Mouse (Mus musculus) CD8-positive naive resting alpha-beta T cell, adult 57 days (primary cell): ENCODE results near the gene Pphln1. TPM values are rescaled to one million over a fixed set of nuclear protein-coding genes. Genes with fewer than 3 reads are reported as not detected.

Source experiments
- total RNA-seq: library from RNA; stranded (reverse); gene quantifications from one replicate; pipeline ENCODE4 v1.2.4, GENCODE M21; 2023

The Pphln1 gene
- total RNA-seq: 45.3 TPM

DNA sequence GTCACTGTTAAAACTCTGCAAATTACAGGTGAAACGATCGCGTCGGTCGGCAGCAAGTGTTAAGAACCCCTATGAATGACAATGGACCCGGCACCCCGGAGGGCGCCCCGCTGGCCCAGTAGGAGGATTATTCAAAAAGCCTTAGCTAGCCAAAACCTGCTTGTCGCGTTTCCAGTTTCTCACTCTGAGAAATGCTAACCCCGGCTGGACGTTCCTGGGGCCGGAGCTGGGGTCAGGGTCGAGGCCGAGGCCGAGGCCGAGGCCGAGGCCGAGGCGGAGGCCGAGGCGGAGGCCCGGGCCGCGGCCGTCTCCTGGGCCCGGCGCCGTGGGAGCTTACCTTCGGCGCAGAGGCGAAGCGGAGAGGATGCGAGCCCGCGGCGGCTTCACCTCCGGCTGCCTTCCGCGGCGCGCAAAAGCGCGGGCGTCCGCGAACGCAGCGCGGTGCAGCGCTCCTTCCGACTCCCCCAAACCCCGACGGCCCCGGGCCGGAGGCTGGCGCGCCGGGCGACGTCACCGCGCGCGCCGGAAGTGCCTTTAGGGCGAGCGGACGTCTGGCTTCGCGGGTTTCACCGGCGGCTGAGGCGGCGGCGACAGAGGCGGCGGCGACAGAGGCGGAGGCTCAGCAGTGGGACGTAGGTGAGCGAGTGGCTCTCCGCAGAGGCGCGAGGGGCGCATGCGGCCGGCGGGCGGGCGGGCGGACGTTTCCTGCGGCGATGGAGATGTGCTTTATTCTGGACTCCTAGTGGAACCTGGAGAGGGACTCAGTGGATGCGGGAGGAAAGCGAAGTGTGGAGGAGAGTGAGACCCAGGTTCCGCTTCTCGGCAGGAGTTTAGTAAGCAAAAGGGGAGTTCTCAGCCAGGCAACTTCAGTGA, at the start of gene Pphln1, which contains the start of gene Zcrb1:
Gene Pphln1 (plus strand): TSS at position 525 of the 873 bp plus-strand sequence.
Gene Zcrb1 (minus strand): TSS at position 509 of the 873 bp plus-strand sequence.

Other genes with a start within 250 kb of the Pphln1 start
- gene Gxylt1, start 123.2 kb upstream of the Pphln1 start, total RNA-seq: 21.2 TPM
- 15.1 TPM for gene Yaf2, start 61.4 kb upstream of the Pphln1 start, total RNA-seq
- 69.9 TPM for gene Zcrb1, start within 50 bp of the Pphln1 start, total RNA-seq
- gene Prickle1, start 197.5 kb downstream of the Pphln1 start, total RNA-seq: 4.7 TPM